Mouse (Mus musculus) kidney, adult 9 months (tissue): ENCODE results near the gene Prkd1.

Experiments used
- DNase-seq: peaks from one replicate; pipeline ENCODE4 v3.0.0; 2022

Prkd1 gene

DNA sequence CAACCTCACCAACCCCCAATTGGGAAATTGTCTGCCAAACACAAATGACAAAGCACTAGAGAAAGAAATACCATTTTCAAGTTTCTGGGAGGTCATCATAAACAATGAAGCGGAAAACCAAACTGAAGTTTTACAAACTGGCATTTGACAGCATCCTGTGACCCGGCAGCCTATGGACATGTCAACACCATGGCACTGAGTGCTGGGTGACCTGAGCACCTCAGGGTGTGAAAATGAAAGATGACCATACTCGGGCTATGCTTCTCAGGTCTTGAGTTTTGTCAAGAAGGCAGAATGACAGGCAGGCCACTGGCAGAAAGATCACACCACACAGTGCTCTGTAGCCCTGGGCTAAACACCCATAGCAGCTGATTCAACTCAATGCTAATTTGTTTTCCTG is 94.7 kb downstream of the Prkd1 start:
- no peak for DNase-seq

DNA sequence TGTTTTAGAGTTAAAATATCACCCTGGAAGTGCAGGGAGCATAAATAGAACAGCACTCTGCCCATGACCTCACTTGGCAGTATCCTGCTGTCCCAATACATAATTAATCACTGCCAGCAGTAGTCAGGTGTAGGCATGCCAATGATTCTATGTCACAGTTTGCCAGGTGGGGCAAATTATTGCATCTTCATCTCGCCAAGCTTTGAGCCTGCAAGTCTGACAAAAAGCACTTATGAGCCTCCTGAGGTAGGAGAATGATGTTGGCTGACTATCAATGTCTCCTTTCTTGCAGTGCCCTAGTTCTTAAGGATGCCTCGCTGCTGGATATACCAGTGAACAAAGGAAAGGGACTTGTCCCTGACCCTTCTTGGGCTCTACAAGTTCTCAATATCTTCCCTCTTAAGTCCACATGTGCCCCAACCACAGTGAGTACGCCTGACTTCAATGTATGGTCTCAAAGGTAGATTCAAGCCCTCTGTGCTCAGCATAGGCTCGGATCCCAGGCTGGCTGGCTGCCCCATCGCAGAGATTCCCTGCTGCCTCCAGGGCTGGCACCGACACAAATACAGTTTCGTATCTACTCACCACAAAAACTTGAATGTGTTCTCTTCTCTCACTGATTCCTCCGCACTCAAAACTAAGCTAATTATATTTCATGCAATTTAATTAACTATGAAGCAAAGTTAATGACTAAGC is 98.9 kb downstream of the Prkd1 start:
- peak; percentile 14 for DNase-seq

DNA sequence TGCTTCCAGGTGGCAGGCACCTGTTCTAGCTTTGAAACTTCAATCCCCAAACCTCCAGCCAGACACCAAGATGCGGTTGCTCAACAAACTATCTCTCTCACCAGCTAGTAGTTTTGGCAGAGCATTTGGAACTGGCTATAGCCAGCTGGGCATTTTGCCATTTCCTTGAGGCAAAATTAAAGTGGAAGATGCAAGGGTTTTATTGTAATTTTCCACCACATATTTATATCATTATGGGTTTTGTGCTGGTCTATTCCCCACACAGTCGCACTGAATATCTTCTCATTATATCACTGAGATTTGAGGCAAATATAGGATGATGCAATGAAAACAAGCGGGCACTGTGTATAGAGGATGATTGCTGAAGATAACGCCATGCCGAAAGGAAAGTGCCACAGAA is 102.5 kb downstream of the Prkd1 start:
- DNase-seq: peak; percentile 14

DNA sequence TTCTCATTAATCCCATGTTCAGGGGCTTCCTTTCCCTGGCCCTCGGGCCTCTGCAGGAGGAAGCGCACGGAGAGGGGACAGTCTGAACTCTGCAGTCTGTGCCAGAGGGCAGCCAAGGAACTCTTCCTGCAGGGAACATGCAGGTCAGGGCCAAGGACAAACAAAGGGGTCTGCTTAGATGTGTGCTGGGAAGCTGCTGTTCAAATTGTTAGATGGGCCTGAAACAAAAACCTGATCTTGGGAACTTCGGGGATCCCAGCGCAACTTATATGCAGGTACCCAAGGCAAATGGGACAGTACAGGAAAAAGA is 103.3 kb downstream of the Prkd1 start:
- DNase-seq: peak; percentile 11

DNA sequence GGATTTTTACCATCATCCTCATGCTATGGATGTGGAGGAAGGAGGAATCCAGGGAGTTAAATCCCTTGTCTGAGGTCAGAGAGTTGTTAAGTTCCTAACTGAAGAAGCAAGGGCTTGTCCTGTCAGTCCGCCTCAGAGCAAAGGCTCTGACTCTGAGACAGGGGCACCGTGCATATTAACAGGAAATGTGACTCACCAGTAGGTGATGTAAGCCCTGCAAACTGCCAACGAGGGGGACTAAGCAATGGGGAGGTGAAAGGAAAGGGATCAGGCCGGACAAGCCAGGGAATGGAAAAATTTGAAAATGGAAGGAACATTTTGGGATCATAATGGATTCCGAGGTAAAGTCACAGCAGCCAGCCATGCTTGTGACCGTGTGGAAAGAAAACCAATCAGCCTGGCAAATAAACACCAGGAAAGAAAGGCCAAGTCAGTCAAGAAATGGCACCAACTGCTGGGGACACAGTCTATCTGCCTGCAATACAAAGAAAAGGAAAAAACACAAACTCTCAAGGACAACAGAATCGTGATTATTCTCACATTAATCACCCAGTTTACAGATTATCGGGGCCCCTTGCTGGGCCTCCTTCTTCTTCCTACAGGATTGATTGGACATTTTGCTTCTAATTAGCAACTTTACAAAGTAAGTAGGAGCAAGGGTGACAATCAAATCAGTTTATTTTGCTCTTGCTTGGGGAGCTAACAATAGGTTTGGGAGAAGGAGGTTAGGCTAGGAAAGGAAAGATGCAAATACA is 103.9 kb downstream of the Prkd1 start:
- peak; percentile 51 for DNase-seq

DNA sequence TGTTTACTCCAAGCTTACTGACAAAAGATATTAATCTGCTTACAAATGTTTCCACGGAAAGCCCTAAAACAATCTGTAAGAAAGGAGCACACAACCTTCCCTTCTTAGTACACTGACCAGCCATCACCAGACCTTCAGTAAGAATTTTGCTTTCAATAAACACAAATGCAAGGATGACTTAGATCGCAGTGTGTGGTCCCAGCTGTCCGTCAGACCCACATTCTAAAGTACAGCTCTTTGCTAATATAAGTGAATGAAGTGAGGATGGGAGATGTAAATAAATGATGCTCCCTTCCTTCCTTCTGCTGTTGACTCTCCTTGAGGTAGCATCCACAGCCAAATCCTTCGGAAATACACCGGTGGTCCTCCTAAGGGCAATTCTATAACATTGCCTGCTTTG is 108.1 kb downstream of the Prkd1 start:
- DNase-seq: no peak

DNA sequence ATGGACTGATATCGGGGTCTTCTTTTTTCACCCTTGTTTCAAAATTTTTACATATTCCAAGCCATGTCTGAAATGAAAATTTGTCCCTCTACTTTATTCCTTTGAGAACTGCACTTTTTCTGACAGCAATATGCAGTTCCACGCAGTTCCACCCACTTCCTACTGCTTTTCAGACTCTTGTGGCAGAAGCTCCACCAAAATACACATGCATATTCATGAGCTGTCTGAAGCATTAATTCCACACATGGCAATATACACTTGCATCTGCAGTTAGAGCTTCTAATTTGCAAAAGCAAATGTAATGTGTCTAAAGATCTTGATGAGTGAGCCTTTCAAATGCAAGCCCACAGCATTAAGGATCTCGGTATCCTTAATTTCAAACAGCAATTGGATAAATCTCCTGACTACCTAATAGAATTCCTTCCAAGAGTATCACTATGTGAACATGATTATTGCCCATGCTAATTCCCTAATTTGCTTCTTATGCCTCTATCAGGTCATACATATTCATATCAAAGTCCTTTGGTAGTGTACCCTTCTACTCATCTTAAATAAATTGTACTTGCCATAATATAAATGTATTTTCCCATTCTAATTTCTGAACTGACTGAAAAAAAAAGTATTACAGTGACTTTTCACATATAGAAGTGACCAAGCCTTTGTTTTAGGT is 110.5 kb downstream of the Prkd1 start:
- DNase-seq: no peak

DNA sequence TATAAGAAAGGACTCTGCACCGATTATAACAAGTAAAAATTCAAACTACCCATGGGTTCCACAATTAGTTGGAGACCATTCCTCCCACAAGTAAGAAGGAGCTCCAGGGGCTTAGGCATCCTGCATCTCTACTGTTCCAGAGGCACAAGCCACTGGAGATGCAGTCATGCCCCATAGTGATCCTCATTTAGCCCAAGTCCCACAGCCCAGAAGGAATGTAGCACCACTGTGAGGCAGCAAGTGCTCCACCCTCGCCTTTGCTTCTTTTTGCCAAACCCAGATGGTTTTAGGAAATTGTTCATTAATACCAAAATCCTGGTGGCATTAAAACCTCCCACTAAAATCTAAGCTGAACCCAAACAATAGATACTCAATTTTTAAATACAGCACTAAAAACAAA is 111.1 kb downstream of the Prkd1 start:
- no peak for DNase-seq

DNA sequence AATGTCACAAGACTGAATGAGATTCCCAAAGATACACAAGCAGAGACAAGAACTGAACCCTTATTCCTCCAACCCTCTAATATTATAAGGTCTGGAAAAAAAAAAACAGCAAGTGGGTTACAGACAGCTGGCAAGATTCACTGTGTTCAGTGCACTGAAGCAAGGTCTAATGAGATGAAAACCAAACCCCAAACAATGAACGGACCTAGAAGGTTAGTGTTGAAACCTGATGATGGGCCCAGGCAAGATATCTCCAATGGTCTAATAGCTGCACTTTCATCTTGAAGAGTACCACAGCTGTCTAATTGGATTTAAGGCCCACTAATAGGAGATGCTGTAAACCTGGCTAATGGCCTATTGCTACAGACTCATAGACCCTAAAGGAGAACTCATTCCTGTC is 111.9 kb downstream of the Prkd1 start:
- DNase-seq: no peak

DNA sequence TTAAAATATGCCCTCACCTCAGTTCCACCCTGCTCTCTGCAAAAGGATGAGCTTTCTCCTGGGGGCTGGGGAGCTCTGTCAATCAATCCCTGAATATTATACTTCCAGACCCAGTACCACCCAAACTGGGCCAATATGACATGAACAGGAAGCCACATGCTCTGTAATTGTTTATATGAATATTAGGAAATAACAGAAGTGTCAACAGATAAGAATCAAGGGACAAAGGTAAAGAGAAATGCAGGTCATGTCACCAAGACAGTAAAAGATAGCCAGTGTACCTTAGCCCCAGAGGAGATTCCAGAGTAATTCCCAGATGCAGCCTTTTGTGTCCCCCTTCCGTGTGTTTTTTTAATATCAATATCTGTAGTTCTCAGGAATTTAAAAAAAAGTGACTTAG is 120.3 kb downstream of the Prkd1 start:
- no peak for DNase-seq

DNA sequence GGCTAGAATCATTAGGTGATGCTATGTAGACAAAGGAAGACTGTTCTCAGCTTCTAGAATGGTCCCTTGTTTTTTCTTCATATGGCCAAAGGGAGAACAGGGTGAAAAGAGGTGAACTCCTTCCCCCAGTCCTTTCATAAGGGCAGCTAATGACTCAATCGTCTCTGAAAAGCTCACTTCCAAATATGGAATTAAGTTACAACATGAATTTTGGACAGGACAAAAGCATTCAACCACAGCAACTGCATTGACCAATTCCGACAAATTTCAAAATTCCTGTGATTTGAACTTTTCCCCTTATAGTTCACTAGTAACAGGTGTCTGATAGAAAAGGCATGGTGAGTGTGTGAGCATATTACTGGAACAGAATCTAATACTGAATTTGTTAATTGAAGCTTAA is 124.8 kb downstream of the Prkd1 start:
- DNase-seq: no peak

DNA sequence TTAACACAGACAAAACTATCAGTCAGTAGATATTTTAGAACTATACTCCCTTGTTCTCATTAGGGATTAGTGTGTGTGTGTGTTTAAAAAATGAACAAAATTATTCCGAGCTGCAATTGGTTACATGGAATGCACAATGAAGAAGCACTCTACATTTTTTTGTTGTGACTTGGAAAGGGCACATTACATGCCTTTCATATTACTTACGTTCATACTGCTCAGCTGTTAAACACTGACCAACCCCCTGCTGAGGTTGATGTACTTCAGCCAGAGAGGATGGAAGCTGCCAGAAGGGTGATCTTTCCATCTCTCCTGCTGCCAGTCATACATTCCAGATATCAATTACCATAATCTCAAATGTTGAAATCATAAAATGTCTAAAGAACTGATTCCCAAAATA is 134.4 kb downstream of the Prkd1 start:
- DNase-seq: no peak

DNA sequence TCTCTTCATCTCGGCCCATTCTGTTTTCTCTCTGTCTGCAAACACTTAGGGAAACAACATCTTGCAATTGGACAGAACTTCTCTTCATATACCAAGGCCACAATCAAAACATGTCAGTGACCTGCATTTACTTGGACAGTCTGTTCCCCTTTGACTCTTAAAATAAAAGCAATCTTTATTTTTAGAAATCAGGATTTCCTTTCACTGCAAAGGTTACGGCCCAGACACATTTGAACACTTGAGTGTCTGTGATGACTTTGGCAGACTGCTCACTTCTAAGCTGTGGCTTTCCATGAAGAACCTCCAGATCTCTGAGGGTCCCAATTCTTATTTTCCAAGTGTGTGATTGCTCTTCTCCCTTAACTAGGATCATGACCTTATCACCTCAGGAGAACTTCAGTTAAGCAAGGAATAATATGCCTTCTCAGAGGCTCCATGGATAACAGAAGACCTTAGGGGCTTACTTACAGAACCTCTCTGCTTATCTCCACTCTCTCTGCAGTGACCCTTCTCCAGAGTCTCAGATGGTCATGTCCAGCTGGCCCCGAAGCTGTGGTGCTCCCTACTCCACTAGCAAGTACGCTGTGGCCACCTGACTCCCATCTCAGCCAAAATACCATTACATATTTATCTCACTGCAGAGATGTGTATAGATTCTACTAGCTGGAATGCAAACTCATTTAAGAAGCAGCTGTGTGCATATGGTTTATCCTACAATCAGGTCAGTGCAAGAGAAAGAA is 137.2 kb downstream of the Prkd1 start:
- DNase-seq: peak; percentile 15

DNA sequence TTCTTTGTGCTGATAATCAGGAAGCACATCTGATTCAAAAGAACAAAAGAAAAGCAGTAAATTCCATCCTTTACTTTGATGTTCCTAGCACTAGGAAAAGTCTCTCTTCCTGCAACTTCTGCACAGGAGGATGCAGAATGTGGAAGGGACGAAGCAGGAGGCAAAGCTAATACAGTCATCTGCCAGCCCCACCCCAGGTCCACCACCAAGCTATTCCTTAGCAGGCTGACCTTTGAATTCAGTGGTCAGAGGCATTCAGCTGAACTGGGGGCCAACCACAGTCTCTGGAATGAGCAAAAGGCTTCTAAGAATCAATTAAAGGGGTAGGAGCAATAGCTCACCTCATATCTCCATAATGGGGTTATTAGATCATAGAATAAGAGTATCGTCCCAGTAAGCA is 140.1 kb downstream of the Prkd1 start:
- peak; percentile 5 for DNase-seq

DNA sequence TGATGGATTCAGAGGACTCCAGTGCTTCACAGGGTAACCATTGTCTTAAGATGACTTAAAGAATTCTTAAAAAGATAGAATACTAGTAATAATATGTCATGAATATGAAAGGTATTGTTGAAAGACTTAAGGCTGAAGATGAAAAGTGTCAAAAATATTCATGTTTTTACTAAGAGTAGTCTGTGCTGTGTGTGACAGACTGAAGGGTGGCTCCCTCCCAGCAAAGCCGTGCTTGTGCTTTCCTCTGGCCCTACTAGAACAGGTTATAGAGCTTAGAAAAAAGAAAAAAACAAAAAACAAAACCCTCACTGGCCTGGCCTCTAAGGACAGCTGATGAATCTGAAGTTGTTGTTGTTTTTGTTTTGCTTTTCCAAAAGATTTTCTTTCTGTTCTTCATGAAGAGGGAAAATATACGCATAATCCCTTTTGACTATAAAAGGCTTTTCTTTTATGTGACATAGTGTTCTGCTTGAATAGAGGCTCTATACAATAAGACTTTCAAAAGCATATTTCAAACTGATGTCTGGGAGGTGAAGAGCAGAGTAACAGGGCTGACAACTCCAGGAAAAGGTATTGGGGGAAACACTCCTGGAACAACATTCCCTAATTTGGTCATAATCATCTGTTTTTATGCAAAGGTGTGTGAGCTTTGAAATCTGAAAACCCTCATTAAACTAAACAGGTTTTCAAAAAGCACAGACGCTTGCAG is 148.9 kb downstream of the Prkd1 start:
- DNase-seq: no peak

DNA sequence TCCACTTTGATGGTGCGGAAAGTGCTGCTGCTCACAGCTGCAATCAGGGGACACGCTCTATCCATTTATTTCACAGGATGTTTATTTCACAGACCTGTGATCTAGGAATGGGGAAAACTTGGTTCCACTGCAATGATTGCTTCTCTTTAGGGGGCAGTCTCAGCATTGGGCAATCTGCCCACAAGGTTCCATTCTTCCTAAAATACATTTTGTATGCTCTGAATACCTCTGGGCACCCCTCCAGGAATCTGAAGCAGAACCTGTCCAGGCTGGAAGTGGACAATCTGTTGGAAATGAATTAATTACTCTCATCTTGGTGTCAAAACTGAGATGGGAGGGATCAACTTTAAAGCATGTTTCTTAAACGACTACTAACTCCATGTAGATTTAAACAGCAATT is 152.9 kb downstream of the Prkd1 start:
- DNase-seq: peak; percentile 21

DNA sequence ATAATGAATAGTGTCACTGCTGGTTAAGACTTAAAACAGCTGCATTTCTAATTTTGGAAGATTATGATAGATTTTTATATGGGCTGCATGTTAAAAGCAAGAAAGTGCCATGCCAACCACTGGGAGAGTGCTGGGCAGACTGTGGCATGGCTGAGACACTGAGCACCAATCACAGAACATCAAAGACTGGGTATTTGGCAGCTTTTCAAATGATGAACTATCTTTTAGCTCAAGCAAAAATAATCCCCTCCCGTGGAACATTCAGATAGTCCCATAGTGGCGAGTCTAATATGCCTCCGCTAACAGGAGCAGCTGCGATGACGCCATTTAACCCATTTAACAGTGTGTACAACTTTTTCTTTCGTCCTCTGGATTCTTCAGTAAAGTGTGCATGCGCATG is 169.1 kb downstream of the Prkd1 start:
- no peak for DNase-seq

DNA sequence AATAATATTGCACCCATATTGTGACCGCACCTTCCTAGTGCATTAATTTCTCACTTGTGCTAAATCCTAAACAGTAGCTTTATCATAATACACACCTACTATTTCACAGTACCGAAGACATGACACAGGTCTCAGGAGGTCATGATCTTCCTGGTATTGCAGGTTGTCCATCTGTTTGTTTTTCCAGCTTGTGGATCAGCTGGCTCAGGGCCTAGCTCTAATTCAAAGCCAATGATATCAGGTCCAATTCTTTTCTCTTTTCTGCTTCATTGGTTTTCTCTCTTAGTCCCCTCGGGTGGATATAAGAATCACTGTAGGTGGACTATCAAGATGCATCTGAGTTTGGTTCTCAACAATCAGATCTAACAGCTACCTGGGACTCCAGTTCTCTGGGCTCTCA is 191.7 kb downstream of the Prkd1 start:
- DNase-seq: no peak

DNA sequence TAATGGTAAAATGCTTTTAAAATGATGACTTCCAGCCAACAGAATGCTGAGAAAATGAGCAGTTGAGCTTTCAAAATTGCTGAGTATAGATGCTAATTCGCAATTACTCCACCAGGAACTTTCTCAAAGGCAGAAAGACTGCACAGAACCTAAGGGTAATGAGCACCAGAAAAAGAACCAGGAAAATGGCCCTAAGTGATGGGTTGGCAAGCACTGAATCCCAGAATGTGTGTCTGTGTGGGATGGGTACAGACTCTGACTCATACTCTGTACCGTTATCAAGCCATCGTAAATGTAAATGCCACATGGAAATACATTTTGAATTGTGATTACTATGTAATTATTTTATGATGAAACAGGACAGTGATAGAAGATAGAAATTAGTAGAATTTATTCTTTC is 197.1 kb downstream of the Prkd1 start:
- DNase-seq: no peak

DNA sequence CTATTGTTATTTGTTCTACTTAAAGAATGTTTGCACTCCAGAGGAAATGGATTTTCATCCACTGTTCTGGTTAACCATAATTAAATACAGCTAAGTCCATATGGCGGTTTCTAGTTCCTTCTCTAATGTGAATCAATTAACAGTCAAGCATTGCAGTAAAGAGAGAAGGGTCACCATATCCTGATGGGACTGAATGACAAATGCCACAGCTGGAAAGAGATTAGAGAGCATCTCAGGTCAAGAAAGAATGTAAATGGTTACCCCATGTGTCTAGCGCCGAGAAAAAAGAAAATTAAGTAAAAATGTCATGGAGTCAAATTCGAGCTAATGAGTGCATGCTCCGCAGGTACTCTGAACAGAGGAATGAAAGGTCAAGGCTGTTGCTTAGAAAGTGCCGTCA is 212.2 kb downstream of the Prkd1 start:
- no peak for DNase-seq

DNA sequence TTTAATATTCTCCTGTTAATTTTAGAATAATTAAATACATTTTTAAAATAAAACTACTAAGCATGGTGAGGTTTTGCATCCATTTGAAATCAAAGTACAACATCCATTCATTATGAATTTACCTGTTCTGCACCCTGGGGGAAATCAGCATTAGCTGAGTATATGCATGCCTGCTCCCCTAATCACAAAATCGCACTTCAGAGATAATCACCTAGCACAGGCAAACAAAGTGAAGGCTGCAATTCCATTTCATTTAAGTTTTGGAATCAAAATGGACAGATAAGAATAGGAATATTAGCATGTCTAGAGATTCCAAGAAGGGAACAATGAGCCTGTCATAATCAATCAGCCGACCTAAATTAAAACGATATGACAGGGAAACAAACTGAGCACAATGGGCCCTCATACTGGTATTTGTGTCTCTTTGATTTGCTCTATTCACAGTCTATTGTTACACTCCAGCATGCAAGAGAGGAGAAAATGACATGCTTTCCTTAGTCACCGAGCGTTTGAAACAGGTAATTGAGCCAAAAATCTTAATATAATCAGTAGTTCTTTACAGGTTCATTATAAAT is 218.7 kb downstream of the Prkd1 start:
- DNase-seq: no peak

DNA sequence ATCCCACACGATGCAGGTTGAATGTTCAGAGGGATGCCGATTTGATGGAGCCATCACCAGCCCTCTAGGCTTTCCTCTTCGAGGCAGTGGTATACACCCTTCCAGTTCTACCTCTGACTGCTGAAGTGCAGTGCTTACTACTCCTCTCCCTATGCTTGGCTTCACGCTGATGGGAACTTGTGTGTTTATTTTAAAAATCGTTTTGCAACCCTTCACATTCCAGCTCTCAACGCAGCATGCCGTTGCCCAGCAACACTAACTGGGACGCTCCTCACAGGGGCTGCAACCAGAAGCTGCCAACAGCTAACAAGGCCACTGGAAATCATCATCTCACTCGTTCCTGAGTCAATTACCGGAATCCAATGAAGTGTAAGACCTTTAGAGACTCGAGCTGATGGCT is 296.5 kb downstream of the Prkd1 start:
- DNase-seq: no peak

DNA sequence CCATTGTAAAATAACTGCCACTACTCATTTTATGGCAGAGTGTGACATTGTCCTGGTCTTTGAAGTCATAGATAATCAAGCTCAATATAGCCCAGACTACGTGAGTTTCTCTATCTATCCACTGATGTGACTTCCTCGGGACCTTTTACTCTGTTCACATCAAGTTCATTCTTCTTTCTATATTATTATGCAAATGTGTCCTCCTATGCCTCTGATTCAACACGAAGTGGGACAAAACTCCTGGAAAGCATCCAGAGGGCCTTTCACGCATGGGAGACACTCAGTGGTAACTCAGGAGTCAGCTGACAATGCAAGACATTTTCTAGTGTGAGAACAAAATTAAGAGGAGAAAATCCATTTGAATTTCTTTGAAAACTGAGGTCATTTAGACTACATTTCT is 315.7 kb downstream of the Prkd1 start:
- no peak for DNase-seq
